Mouse (Mus musculus): Measurements from ENCODE around the gene Wnk4. TPM values are rescaled to one million over a fixed set of nuclear protein-coding genes. Genes with fewer than 3 reads are reported as not detected.

The Wnk4 gene
- polyA plus RNA-seq, 1 experiment from 2014 or later = 2.4 TPM

GRCm38 (mm10) chr11:101272446-101272845, 12.1 kb downstream of the Wnk4 start:
- Histone ChIP-seq H3K4me2 (ENCODE audit: low read depth, low read length) (no peak overlapping the region), H3K27me3 (ENCODE audit: control insufficient read depth, insufficient read depth, low read length) (no peaks in the 10 kb centered on the region), H3K27ac (replicated peaks; ENCODE audit: low read depth, low read length) (no peak overlapping the region), H3K4me3 (ENCODE audit: low read depth, low read length) (no peak overlapping the region), H3K36me3 (replicated peaks; ENCODE audit: control insufficient read depth, insufficient read depth, low read depth, low read length) (no peaks in the 10 kb centered on the region), H3K9ac (replicated peaks; ENCODE audit: low read length) (no peak overlapping the region), H3K4me1 (ENCODE audit: control insufficient read depth, insufficient read depth, low read length) (peaks cover 4% of the 10 kb centered on the region; the same call in 1 of the 2 replicates), H3K9me3 (replicated peaks; ENCODE audit: control insufficient read depth, low read length) (no peaks in the 10 kb centered on the region)
- DNase-seq (ENCODE audit: low spot score) = no peak
- ATAC-seq (replicated peaks; ENCODE audit: insufficient number of reproducible peaks, low FRiP score, low TSS enrichment, low read depth) = no peak
- WGBS = 80% methylated on average over 3 of the region's 3 CpGs

GRCm38 (mm10) chr11:101275309-101275708, 14.9 kb downstream of the Wnk4 start:
- no peak overlapping the region for H3K27ac ChIP-seq (replicated peaks; ENCODE audit: low read depth, low read length)
- H3K9me3 ChIP-seq (replicated peaks; ENCODE audit: control insufficient read depth, low read length) = no peaks in the 10 kb centered on the region
- DNase-seq (ENCODE audit: low spot score) (no peak), ATAC-seq (replicated peaks; ENCODE audit: insufficient number of reproducible peaks, low FRiP score, low TSS enrichment, low read depth) (no peak)
- H3K4me3 ChIP-seq (ENCODE audit: low read depth, low read length) = no peak overlapping the region
- H3K9ac ChIP-seq (replicated peaks; ENCODE audit: low read length) = no peak overlapping the region
- no peak overlapping the region for H3K4me2 ChIP-seq (ENCODE audit: low read depth, low read length)
- no peaks in the 10 kb centered on the region for H3K27me3 ChIP-seq (ENCODE audit: control insufficient read depth, insufficient read depth, low read length)
- peaks cover 4% of the 10 kb centered on the region; the same call in 1 of the 2 replicates for H3K4me1 ChIP-seq (ENCODE audit: control insufficient read depth, insufficient read depth, low read length)
- 78% methylated on average over 4 of the region's 4 CpGs for WGBS
- no peaks in the 10 kb centered on the region for H3K36me3 ChIP-seq (replicated peaks; ENCODE audit: control insufficient read depth, insufficient read depth, low read depth, low read length)

DNA sequence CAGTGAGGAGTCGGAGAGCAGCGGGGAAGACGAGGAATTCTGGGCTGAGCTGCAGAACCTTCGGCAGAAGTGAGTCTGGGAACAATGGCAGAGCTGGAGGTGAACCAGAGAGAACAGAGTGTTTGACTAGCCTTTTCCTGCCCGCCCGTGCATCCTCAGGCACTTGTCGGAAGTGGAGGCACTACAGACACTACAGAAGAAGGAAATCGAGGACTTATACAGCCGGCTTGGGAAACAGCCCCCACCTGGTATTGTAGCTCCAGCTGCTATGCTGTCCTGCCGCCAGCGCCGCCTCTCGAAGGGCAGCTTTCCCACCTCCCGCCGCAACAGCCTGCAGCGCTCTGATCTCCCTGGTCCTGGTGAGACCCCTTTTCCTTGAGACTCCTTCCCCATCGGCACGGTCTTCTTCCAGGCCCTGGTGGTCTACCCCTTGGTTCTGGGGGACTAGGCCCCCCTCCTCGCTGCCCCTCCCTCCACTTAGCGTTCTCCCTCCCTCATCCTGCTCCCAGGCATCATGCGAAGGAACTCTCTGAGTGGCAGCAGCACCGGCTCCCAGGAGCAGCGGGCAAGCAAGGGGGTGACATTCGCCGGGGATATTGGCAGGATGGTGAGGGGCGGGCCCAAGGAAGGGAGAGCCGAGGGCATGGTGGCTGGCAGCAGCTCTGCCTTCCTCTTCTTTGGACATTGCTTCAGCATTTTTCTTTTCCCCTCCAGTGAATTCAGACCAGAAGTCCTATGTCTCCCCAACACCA, 16.1 kb downstream of the Wnk4 start:
- H3K9ac ChIP-seq (replicated peaks; ENCODE audit: low read length) = peak overlapping the region; percentile 22

GRCm38 (mm10) chr11:101277381-101278222, 17.2 kb downstream of the Wnk4 start:
- Histone ChIP-seq H3K4me1 (ENCODE audit: control insufficient read depth, insufficient read depth, low read length) (peaks cover 4% of the 10 kb centered on the region; the same call in 1 of the 2 replicates), H3K9ac (replicated peaks; ENCODE audit: low read length) (peak overlapping the region; percentile 69), H3K4me2 (ENCODE audit: low read depth, low read length) (peak overlapping the region; percentile 82), H3K4me3 (ENCODE audit: low read depth, low read length) (peak overlapping the region; percentile 67), H3K27me3 (ENCODE audit: control insufficient read depth, insufficient read depth, low read length) (no peaks in the 10 kb centered on the region), H3K9me3 (replicated peaks; ENCODE audit: control insufficient read depth, low read length) (no peaks in the 10 kb centered on the region), H3K36me3 (replicated peaks; ENCODE audit: control insufficient read depth, insufficient read depth, low read depth, low read length) (no peaks in the 10 kb centered on the region), H3K27ac (replicated peaks; ENCODE audit: low read depth, low read length) (no peak overlapping the region)
- ATAC-seq (replicated peaks; ENCODE audit: insufficient number of reproducible peaks, low FRiP score, low TSS enrichment, low read depth) (no peak), DNase-seq (ENCODE audit: low spot score) (no peak)
- 78% methylated on average over 12 of the region's 12 CpGs for WGBS

More for the DNA sequence above, 16.1 kb downstream of the Wnk4 start:
- no peak overlapping the region for H3K4me3 ChIP-seq (ENCODE audit: low read depth, low read length)
- H3K4me1 ChIP-seq (ENCODE audit: control insufficient read depth, insufficient read depth, low read length) = peaks cover 4% of the 10 kb centered on the region; the same call in 1 of the 2 replicates
- DNase-seq (ENCODE audit: low spot score) (no peak), ATAC-seq (replicated peaks; ENCODE audit: insufficient number of reproducible peaks, low FRiP score, low TSS enrichment, low read depth) (no peak)
- 40% methylated on average over 27 of the region's 27 CpGs for WGBS
- H3K36me3 ChIP-seq (replicated peaks; ENCODE audit: control insufficient read depth, insufficient read depth, low read depth, low read length) = no peaks in the 10 kb centered on the region
- no peaks in the 10 kb centered on the region for H3K9me3 ChIP-seq (replicated peaks; ENCODE audit: control insufficient read depth, low read length)
- H3K4me2 ChIP-seq (ENCODE audit: low read depth, low read length) = no peak overlapping the region; the same call in 1 of the 2 replicates
- no peaks in the 10 kb centered on the region for H3K27me3 ChIP-seq (ENCODE audit: control insufficient read depth, insufficient read depth, low read length)
- H3K27ac ChIP-seq (replicated peaks; ENCODE audit: low read depth, low read length) = no peak overlapping the region

DNA sequence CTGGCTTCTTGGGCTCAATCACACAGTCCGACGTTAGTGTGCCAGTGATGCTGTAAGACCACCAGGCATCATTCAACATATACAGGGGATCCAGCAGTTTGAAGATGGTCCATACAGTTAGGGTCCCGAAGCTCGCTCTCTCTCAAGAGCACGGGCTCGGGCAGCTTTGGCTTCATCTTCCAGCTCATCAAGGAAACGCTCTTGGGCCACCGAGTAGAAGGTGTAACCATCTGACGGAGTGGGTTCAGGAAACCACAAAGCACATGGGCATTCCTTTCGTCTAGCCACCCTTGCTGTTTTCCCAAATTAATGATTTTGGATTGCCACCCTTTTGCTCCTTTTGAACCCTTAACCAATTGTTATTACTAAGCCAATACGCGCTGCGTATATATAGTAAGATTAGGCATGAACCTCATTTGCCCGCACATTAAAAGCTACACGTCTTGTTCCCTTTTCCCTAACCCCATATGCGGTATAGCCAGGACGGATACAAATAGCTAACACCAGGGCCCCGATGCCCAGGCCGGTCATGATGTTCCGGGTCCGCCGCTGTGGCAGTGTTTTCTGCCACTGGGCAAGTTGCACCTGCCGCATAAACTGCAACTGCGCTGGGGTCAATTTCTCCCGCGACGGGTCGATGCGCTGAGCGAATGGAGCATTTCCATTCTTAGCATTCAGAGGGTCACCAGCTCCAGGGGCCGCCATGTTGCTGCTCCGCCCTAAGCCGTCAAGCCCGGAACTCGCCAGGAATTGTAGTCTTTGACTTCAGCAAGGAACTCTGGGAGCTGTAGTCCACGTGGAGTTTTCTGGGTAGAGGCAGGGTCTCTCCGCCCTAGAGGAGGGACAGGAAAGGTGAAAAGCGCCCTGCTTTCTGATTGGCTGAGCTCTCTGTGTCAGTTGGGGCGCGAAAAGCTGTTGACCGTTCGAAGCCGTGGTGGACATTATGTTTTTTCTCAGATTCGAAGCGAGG, 18.1 kb downstream of the Wnk4 start, which contains the start of the genes Cntd1 and Coa3:
Cntd1 (plus strand) TSS at position 790 of the 970 bp plus-strand sequence.
Coa3 (minus strand) TSS at position 892 of the 970 bp plus-strand sequence.
- Histone ChIP-seq H3K27ac (replicated peaks; ENCODE audit: low read depth, low read length) (no peak within 1 kb of the TSS), H3K9me3 (replicated peaks; ENCODE audit: control insufficient read depth, low read length) (no peaks in the 10 kb centered on the region), H3K27me3 (ENCODE audit: control insufficient read depth, insufficient read depth, low read length) (no peaks in the 10 kb centered on the region), H3K36me3 (replicated peaks; ENCODE audit: control insufficient read depth, insufficient read depth, low read depth, low read length) (no peaks in the 10 kb centered on the region), H3K9ac (replicated peaks; ENCODE audit: low read length) (peak within 1 kb of the TSS; percentile 69), H3K4me1 (ENCODE audit: control insufficient read depth, insufficient read depth, low read length) (peaks cover 4% of the 10 kb centered on the region; the same call in 1 of the 2 replicates), H3K4me3 (ENCODE audit: low read depth, low read length) (peak within 1 kb of the TSS; percentile 67), H3K4me2 (ENCODE audit: low read depth, low read length) (peak within 1 kb of the TSS; percentile 82)
- peak; percentile 91 for ATAC-seq (replicated peaks; ENCODE audit: insufficient number of reproducible peaks, low FRiP score, low TSS enrichment, low read depth)
- peak; percentile 97 for DNase-seq (ENCODE audit: low spot score)
- 10% methylated on average over 45 of the region's 45 CpGs for WGBS

- Histone ChIP-seq H3K36me3 (replicated peaks; ENCODE audit: control insufficient read depth, insufficient read depth, low read depth, low read length) (no peaks in the 10 kb centered on the region), H3K9ac (replicated peaks; ENCODE audit: low read length) (no peak overlapping the region), H3K9me3 (replicated peaks; ENCODE audit: control insufficient read depth, low read length) (no peaks in the 10 kb centered on the region), H3K27me3 (ENCODE audit: control insufficient read depth, insufficient read depth, low read length) (no peaks in the 10 kb centered on the region), H3K4me1 (ENCODE audit: control insufficient read depth, insufficient read depth, low read length) (peaks cover 4% of the 10 kb centered on the region; the same call in 1 of the 2 replicates), H3K27ac (replicated peaks; ENCODE audit: low read depth, low read length) (no peak overlapping the region), H3K4me3 (ENCODE audit: low read depth, low read length) (0 out of 2 replicates have a peak overlapping the region, but pooled peaks have one; percentile 67), H3K4me2 (ENCODE audit: low read depth, low read length) (peak overlapping the region; percentile 7)
- DNase-seq (ENCODE audit: low spot score) (no peak), ATAC-seq (replicated peaks; ENCODE audit: insufficient number of reproducible peaks, low FRiP score, low TSS enrichment, low read depth) (0 out of 2 replicates have a peak, but pooled peaks have one; percentile 10)
- WGBS = 61% methylated on average over 14 of the region's 14 CpGs
Measured at GRCm38 (mm10) chr11:101279193-101279569, 18.8 kb downstream of the Wnk4 start.

DNA sequence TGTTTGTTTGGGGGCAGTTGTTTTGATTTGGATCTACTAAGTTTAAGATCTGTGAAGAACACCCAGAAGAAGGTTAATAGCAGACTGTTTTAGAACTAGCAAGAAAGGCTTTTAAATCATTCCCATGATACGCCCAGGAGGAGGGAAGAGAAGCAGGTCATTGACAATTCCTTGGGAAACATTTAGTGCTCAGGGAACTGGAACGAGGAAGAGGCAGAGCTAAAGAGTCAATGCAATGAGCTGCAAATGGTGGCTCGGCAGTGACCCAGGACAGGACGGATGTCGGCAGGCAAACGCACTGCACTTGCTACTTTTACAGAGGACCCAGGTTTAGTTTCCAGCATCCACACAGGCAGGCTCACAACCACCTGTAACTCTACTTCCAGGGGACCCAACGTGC, 20.5 kb downstream of the Wnk4 start:
- ATAC-seq (replicated peaks; ENCODE audit: insufficient number of reproducible peaks, low FRiP score, low TSS enrichment, low read depth) = no peak
- H3K27me3 ChIP-seq (ENCODE audit: control insufficient read depth, insufficient read depth, low read length) = no peaks in the 10 kb centered on the region
- H3K4me1 ChIP-seq (ENCODE audit: control insufficient read depth, insufficient read depth, low read length) = peaks cover 4% of the 10 kb centered on the region; the same call in 1 of the 2 replicates
- H3K4me3 ChIP-seq (ENCODE audit: low read depth, low read length) = no peak overlapping the region
- no peaks in the 10 kb centered on the region for H3K9me3 ChIP-seq (replicated peaks; ENCODE audit: control insufficient read depth, low read length)
- WGBS = 46% methylated on average over 7 of the region's 7 CpGs
- no peaks in the 10 kb centered on the region for H3K36me3 ChIP-seq (replicated peaks; ENCODE audit: control insufficient read depth, insufficient read depth, low read depth, low read length)
- H3K9ac ChIP-seq (replicated peaks; ENCODE audit: low read length) = no peak overlapping the region
- DNase-seq (ENCODE audit: low spot score) = no peak
- no peak overlapping the region for H3K4me2 ChIP-seq (ENCODE audit: low read depth, low read length)
- no peak overlapping the region for H3K27ac ChIP-seq (replicated peaks; ENCODE audit: low read depth, low read length)
